Mouse (Mus musculus) heart, postnatal 0 days (tissue): ENCODE measurements at regions not wholly inside any gene's neighbourhood (a gene's known extent, or its start where the extent isn't known, plus 50 kb on each side); places are given as distances from the start of the nearest gene placed in this dataset.

ENCODE experiments used
- CTCF ChIP-seq: IDR thresholded peaks from 2 replicates; pipeline ENCODE4 v1.5.1; 2016; ENCODE audit warnings: antibody characterized with exemption, control low read depth, low read depth
- EP300 ChIP-seq: IDR thresholded peaks from 2 replicates; pipeline ENCODE4 v1.6.1; 2016; ENCODE audit warnings: antibody characterized with exemption, low read depth

- TF ChIP-seq CTCF (no peak), EP300 (no peak)
Observed at GRCm38 (mm10) chr10:31051222-31051621, 208.6 kb upstream of the Hey2 start.
